Mouse (Mus musculus) olfactory bulb, adult 2 months (tissue): ENCODE measurements at regions not wholly inside any gene's neighbourhood (a gene's known extent, or its start where the extent isn't known, plus 50 kb on each side); places are given as distances from the start of the nearest gene placed in this dataset.

Source experiments
- H3K27ac ChIP-seq: fragments of 200-500 bp; 2 replicates; pipeline ENCODE4 v1.5.1; 2012; ENCODE audit warnings: low read depth, low read length; ENCODE audit not compliant: insufficient read depth
- H3K4me1 ChIP-seq: fragments of 200-500 bp; 2 replicates; pipeline ENCODE4 v1.6.1; 2012; ENCODE audit warnings: low read length; ENCODE audit not compliant: control insufficient read depth, insufficient read depth
- H3K4me3 ChIP-seq: fragments of 200-500 bp; 2 replicates; pipeline ENCODE4 v1.5.1; 2012; ENCODE audit warnings: mild to moderate bottlenecking, low read depth, low read length, moderate library complexity; ENCODE audit not compliant: insufficient read depth
- CTCF ChIP-seq: fragments of 200-500 bp; IDR thresholded peaks from 2 replicates; pipeline ENCODE4 v1.5.1; 2012; ENCODE audit warnings: low read depth, mild to moderate bottlenecking, low read length, moderate library complexity; ENCODE audit not compliant: insufficient read depth
- POLR2A ChIP-seq: fragments of 200-500 bp; IDR thresholded peaks from 2 replicates; pipeline ENCODE4 v1.6.1; 2012; ENCODE audit warnings: mild to moderate bottlenecking, low read depth, low read length, moderate library complexity; ENCODE audit not compliant: insufficient read depth
- WGBS: fragments of 180-500 bp; shearing (Covaris S2); methylation state at CpG from one replicate; pipeline ENCODE4 v1.1.7; 2018; 5-methylcytosine and 5-hydroxymethylcytosine counted together

DNA sequence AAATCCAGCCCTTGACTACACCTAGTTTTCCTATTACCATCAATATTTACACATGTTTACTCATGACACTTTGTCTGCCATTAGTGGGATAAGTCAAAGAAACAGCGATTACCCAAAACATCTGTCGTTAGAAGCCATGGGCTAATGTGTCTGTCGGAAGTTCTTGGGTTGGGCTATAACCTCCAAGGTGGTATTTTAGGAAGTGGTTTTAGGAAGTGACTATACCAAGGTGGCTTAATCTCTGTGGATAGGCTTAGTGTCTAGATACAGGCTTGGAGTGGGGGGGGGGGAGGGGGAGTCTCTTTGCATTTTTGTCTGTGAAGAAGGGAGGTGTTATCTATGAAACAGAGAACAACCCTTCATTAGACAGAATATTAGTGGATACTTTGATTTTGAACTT is 90.1 kb upstream of the Hhip start:
- 88% methylated on average over 3 of the region's 3 CpGs for WGBS
- TF ChIP-seq POLR2A (no peak), CTCF (no peak)
- no peak overlapping the region for H3K27ac ChIP-seq
- H3K4me1 ChIP-seq, result no peaks in the 10 kb centered on the region
- no peak overlapping the region for H3K4me3 ChIP-seq

DNA sequence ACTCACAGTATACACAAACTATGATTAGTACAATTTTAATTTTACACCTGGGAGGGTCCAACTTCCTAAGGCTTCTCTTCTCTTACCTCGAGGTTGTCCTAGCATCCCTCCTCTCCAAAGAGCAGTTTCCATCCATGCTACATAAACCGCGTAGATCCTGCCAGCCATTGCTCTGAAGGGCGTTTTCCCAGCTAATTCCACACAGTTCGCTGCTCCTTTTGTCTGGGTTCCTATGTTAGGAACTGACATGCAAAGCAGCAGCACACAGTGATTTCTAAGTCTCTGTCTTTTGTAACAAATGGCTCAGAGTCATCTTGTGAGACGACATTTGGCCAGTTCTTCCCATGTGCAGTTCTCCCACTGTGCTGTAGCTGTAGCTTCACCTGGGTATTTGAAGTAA is 80.7 kb upstream of the Hhip start:
- Histone ChIP-seq H3K4me3 (no peak overlapping the region), H3K4me1 (no peaks in the 10 kb centered on the region), H3K27ac (no peak overlapping the region)
- TF ChIP-seq POLR2A (no peak), CTCF (no peak)
- WGBS, result 56% methylated on average over 6 of the region's 6 CpGs

DNA sequence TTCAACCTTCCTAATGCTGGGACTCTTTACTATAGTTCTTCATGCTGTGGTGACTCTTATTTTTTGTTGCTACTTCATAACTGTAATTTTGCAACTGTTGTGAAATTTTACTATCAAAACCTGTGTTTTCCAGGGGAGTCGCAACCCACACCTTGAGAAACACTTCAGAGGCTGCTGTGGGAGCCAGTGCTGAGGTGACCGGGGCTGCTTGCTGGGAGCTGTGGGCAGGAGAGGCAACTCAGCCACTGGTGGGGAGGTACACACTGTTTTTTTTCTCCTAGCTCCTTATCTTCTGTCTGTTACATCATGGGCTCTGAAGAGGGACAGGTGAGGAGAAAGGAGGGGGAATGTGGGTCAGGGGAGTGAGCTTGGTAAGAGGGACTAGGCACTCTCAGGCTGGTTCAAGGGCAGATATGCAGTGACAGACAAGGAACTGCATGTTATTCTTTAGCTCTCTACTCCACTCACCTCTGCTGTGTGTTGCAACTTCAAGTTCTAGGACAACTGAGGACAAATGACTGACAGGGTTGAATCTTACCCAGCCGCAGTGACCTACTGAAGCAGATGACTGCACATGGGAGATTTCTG is 62.7 kb upstream of the Hhip start:
- TF ChIP-seq CTCF, result no peak
- no peak for TF ChIP-seq POLR2A
- no peaks in the 10 kb centered on the region for H3K4me1 ChIP-seq
- H3K4me3 ChIP-seq, result no peak overlapping the region
- H3K27ac ChIP-seq, result no peak overlapping the region
- WGBS, result 92% methylated on average over 3 of the region's 3 CpGs

DNA sequence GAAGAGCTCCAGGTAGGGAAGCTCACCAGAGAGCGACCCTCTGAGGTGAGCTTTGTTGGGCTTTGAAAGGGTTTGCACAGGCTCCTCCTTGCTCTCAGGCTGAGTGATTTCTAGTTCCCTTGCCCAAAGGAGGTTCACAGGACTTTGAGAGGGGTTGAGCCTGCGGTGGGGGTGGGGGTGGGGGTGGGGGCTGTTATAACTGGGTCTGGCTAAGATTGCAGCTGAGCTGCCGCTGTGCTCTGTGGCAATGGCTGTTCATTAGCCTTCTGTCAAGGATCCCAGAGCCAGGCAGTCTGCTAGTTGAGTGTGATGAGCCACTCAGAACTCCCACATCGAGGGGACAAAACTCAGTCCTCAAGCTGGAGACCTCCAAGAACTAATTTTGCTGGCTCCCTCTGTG is 59.5 kb upstream of the Hhip start:
- WGBS, result 39% methylated on average over 4 of the region's 4 CpGs
- TF ChIP-seq CTCF (no peak), POLR2A (no peak)
- Histone ChIP-seq H3K27ac (no peak overlapping the region), H3K4me3 (no peak overlapping the region), H3K4me1 (no peaks in the 10 kb centered on the region)
